Mouse (Mus musculus): ENCODE data around the gene Bbip1.

GRCm38 (mm10) chr19:53973656-53974055, 29.2 kb upstream of the Bbip1 start:
- TF ChIP-seq FLI1 (IDR thresholded peaks at IDR 0.05; ENCODE audit: low read length) (no peak), GATA1 (IDR thresholded peaks at IDR 0.05; ENCODE audit: borderline replicate concordance, low read length) (no peak)
